In genomic region chrX:48424583-48424982, GRCm38 (mm10) we compare ENCODE assay signal across 9 mouse cellular contexts. TPM values are rescaled to one million over a fixed set of nuclear protein-coding genes. Genes with fewer than 3 reads are reported as not detected.
A peak's percentile ranks its signal among the peaks of the same experiment; 100 is the strongest.
DNase-seq lines count a peak whose midpoint lies in the region; ATAC-seq and TF ChIP-seq lines count a peak whose summit lies in the region.
"Had no signal": no experiment of that assay in that cellular context is flagged by ENCODE, and none has a peak within 500 bp of the region (broad histone marks: within the 10 kb centered on the region; RNA-seq: fewer than 3 reads in every experiment).

No protein-coding gene starts in this region.

- peaks cover 4% of the 10 kb centered on the region; the same call in 1 of the 2 replicates for H3K4me1 ChIP-seq in embryonic facial prominence, embryonic 13.5 days
- H3K4me1 ChIP-seq in embryonic facial prominence, embryonic 10.5 days: peaks cover 15% of the 10 kb centered on the region
- H3K4me1 ChIP-seq in limb, embryonic 10.5 days: peaks cover 9% of the 10 kb centered on the region; the same call in 1 of the 2 replicates

- H3K27ac ChIP-seq in embryonic facial prominence, embryonic 13.5 days: no peak overlapping the region
- H3K27ac ChIP-seq in embryonic facial prominence, embryonic 10.5 days (replicated peaks): no peak overlapping the region
- no peak overlapping the region for H3K27ac ChIP-seq in limb, embryonic 10.5 days
- H3K27ac ChIP-seq: limb, embryonic 13.5 days had no signal

- H3K36me3 ChIP-seq in embryonic facial prominence, embryonic 13.5 days: no peaks in the 10 kb centered on the region
- no peaks in the 10 kb centered on the region for H3K36me3 ChIP-seq in embryonic facial prominence, embryonic 10.5 days (replicated peaks)
- no peaks in the 10 kb centered on the region for H3K36me3 ChIP-seq in myocyte (ENCODE audit: control insufficient read depth, insufficient read depth)
- H3K36me3 ChIP-seq in limb, embryonic 10.5 days: no peaks in the 10 kb centered on the region
- H3K36me3 ChIP-seq: limb, embryonic 13.5 days had no signal

- H3K4me2 ChIP-seq in embryonic facial prominence, embryonic 13.5 days: 0 out of 2 replicates have a peak overlapping the region, but pooled peaks have one; percentile 7
- H3K4me2 ChIP-seq in myocyte (ENCODE audit: low read depth): peak overlapping the region; percentile 67
- H3K4me2 ChIP-seq: limb, embryonic 13.5 days had no signal

- DNase-seq in embryonic facial prominence, embryonic 10.5 days (ENCODE audit: low spot score): no peak
- DNase-seq in kidney, postnatal 25 days: peak; percentile 43 to 66
- no peak for DNase-seq in ovary, postnatal 10 days (ENCODE audit: low spot score)
- no peak for DNase-seq in limb, embryonic 10.5 days (ENCODE audit: low spot score)
- no peak for DNase-seq in urinary bladder, postnatal 10 days (ENCODE audit: low spot score)

- H3ac ChIP-seq in myocyte (ENCODE audit: control insufficient read depth, insufficient read length): no peak overlapping the region

- ATAC-seq in embryonic facial prominence, embryonic 13.5 days (ENCODE audit: insufficient number of reproducible peaks, insufficient read depth, low FRiP score, low TSS enrichment, low read depth): no peak
- ATAC-seq in granulocyte monocyte progenitor cell, adult 5-6 weeks (replicated peaks; ENCODE audit: poor library complexity, severe bottlenecking): peak; percentile 56

- H3K4me3 ChIP-seq in embryonic facial prominence, embryonic 13.5 days: no peak overlapping the region
- no peak overlapping the region for H3K4me3 ChIP-seq in embryonic facial prominence, embryonic 10.5 days
- no peak overlapping the region for H3K4me3 ChIP-seq in myocyte
- H3K4me3 ChIP-seq in limb, embryonic 10.5 days: no peak overlapping the region
- H3K4me3 ChIP-seq: limb, embryonic 13.5 days had no signal

- peaks cover 20% of the 10 kb centered on the region for H3K79me2 ChIP-seq in myocyte (ENCODE audit: control insufficient read depth, insufficient read depth)

- H3K9me3 ChIP-seq in embryonic facial prominence, embryonic 13.5 days: no peaks in the 10 kb centered on the region
- no peaks in the 10 kb centered on the region for H3K9me3 ChIP-seq in embryonic facial prominence, embryonic 10.5 days
- no peaks in the 10 kb centered on the region for H3K9me3 ChIP-seq in limb, embryonic 10.5 days (replicated peaks)
- H3K9me3 ChIP-seq: limb, embryonic 13.5 days had no signal

- H3K9ac ChIP-seq in embryonic facial prominence, embryonic 13.5 days: no peak overlapping the region
- H3K9ac ChIP-seq: limb, embryonic 13.5 days had no signal

- no peaks in the 10 kb centered on the region for H3K27me3 ChIP-seq in embryonic facial prominence, embryonic 13.5 days
- H3K27me3 ChIP-seq in embryonic facial prominence, embryonic 10.5 days (replicated peaks; ENCODE audit: low read depth, poor library complexity, severe bottlenecking): no peaks in the 10 kb centered on the region
- H3K27me3 ChIP-seq in myocyte (ENCODE audit: control insufficient read depth, insufficient read depth, insufficient read length): no peaks in the 10 kb centered on the region
- 0 out of 2 replicates have a peak, but pooled peaks cover 3% of the 10 kb centered on the region for H3K27me3 ChIP-seq in limb, embryonic 10.5 days (ENCODE audit: low read depth, poor library complexity, severe bottlenecking)
- H3K27me3 ChIP-seq: limb, embryonic 13.5 days had no signal

- no peak for TF ChIP-seq POLR2A in myocyte (IDR thresholded peaks at IDR 0.05; ENCODE audit: insufficient read length, low read depth)

- 46% methylated on average over 3 of the region's 3 CpGs for WGBS in embryonic facial prominence, embryonic 13.5 days
- 43% methylated on average over 3 of the region's 3 CpGs for WGBS in embryonic facial prominence, embryonic 10.5 days
- WGBS in limb, embryonic 10.5 days: 42% methylated on average over 3 of the region's 3 CpGs

TF ChIP-seq in myocyte, 11 proteins besides CTCF, POLR2A, EP300 and RAD21:
- no peak for TF ChIP-seq USF1 (IDR thresholded peaks at IDR 0.05; ENCODE audit: low read depth)
- TF ChIP-seq E2F4 (IDR thresholded peaks at IDR 0.05; ENCODE audit: insufficient read depth): no peak
- TF ChIP-seq MYOG (IDR thresholded peaks at IDR 0.05; ENCODE audit: control insufficient read depth in 1 of 3, insufficient read depth in 1 of 3, insufficient read length in 2 of 3, low read depth in 2 of 3): no peak
- no peak for TF ChIP-seq TCF12 (IDR thresholded peaks at IDR 0.05; ENCODE audit: insufficient read depth, poor library complexity, severe bottlenecking)
- TF ChIP-seq CEBPB (IDR thresholded peaks at IDR 0.05; ENCODE audit: insufficient read depth, poor library complexity, severe bottlenecking): no peak
- no peak for TF ChIP-seq MYOD1 (IDR thresholded peaks at IDR 0.05; ENCODE audit: control insufficient read depth in 1 of 3, insufficient read length in 2 of 3, low read depth in 2 of 3)
- TF ChIP-seq POLR2AphosphoS2 (IDR thresholded peaks at IDR 0.05; ENCODE audit: insufficient read length, low read depth): no peak
- no peak for TF ChIP-seq SRF (IDR thresholded peaks at IDR 0.05; ENCODE audit: control insufficient read depth, insufficient read length, low read depth)

RNA-seq across cellular contexts. Expression of gene Elf4, which starts 38.3 kb away (rescaled TPM):
- 4.5 and 5.2 TPM in 2 replicates for polyA plus RNA-seq in embryonic facial prominence, embryonic 13.5 days (2015; fragmentation: Nextera tagmentation; extraction: Ambion mirVana)
- polyA plus RNA-seq in embryonic facial prominence, embryonic 10.5 days (2016; fragmentation: Nextera tagmentation; extraction: Ambion mirVana): 2.4 TPM in 2 replicates
- 45.1 and 47.2 TPM in 2 replicates for total RNA-seq in granulocyte monocyte progenitor cell, adult 5-6 weeks (2014; fragmentation: Nextera tagmentation)
- total RNA-seq in granulocyte monocyte progenitor cell, adult 5-6 weeks (2017): 12.7 and 13.8 TPM in 2 replicates
- polyA plus RNA-seq in myocyte (2012; fragmentation: generic; extraction: Trizol): 7.0 TPM
- polyA plus RNA-seq in limb, embryonic 10.5 days (2016; fragmentation: Nextera tagmentation; extraction: Ambion mirVana): 1.8 and 1.9 TPM in 2 replicates

Comparison
In these comparisons a context has a peak if more than half of its experiments do, and no peak if none do; other contexts are left out.
1. DNase-seq: peak in kidney, postnatal 25 days (2 of 2); none in embryonic facial prominence, embryonic 10.5 days (single experiment), ovary, postnatal 10 days (single experiment), limb, embryonic 10.5 days (single experiment) and urinary bladder, postnatal 10 days (single experiment).